Mouse (Mus musculus) thymus, adult 2 months (tissue): ENCODE measurements around the gene Ffar2.

Experiments used
- CTCF ChIP-seq: fragments of 200-500 bp; IDR thresholded peaks from 2 replicates; pipeline ENCODE4 v1.5.1; 2012; ENCODE audit warnings: mild to moderate bottlenecking, control low read depth, low read length, moderate library complexity, borderline replicate concordance; ENCODE audit not compliant: control insufficient read depth, poor library complexity, insufficient read depth; ENCODE audit errors: extremely low read depth
- POLR2A ChIP-seq: fragments of 200-500 bp; IDR thresholded peaks from 2 replicates; pipeline ENCODE4 v1.6.1; 2012; ENCODE audit warnings: mild to moderate bottlenecking, low read length, control low read depth, moderate library complexity; ENCODE audit not compliant: control insufficient read depth, poor library complexity, insufficient read depth; ENCODE audit errors: extremely low read depth

- TF ChIP-seq CTCF (no peak), POLR2A (no peak)
These were observed 54.3 kb downstream of the Ffar2 start for GRCm38 (mm10) chr7:30769236-30769635.
